Mouse (Mus musculus) liver, embryonic 13.5 days (tissue): ENCODE measurements around the gene Gm11009. TPM values are rescaled to one million over a fixed set of nuclear protein-coding genes. Genes with fewer than 3 reads are reported as not detected.
"Not testable (repeated sequence)": the region's sequence is repeated elsewhere in the genome, so short reads cannot be mapped to it uniquely, and the experiment has no call there.

Source experiments
- ATAC-seq: fragments of 200-750 bp; cut with Nextera tagmentation; 2 replicates; pipeline ENCODE4 v1.8.0; 2017; ENCODE audit warnings: low read depth, mild to moderate bottlenecking, moderate number of reproducible peaks, moderate library complexity
- DNase-seq: peaks from one replicate; pipeline ENCODE4 v3.0.0; 2022
- H3K27ac ChIP-seq: fragments of 300-500 bp; sonication (generic); 2 replicates; pipeline ENCODE4 v1.5.1; 2015; ENCODE audit warnings: moderate library complexity, mild to moderate bottlenecking, inconsistent platforms
- H3K27me3 ChIP-seq: fragments of 300-500 bp; sonication (generic); 2 replicates; pipeline ENCODE4 v1.6.1; 2015; ENCODE audit warnings: mild to moderate bottlenecking, inconsistent platforms
- H3K36me3 ChIP-seq: fragments of 300-500 bp; sonication (generic); 2 replicates; pipeline ENCODE4 v1.6.1; 2015; ENCODE audit warnings: mild to moderate bottlenecking, inconsistent platforms
- H3K4me1 ChIP-seq: fragments of 300-500 bp; sonication (generic); replicated peaks from 2 replicates; pipeline ENCODE4 v1.6.1; 2015; ENCODE audit warnings: inconsistent platforms
- H3K4me2 ChIP-seq: fragments of 300-500 bp; sonication (generic); 2 replicates; pipeline ENCODE4 v1.6.1; 2015; ENCODE audit warnings: inconsistent platforms, mild to moderate bottlenecking, moderate library complexity
- H3K4me3 ChIP-seq: fragments of 300-500 bp; sonication (generic); replicated peaks from 2 replicates; pipeline ENCODE4 v1.5.1; 2015; ENCODE audit warnings: mild to moderate bottlenecking, inconsistent platforms
- H3K9ac ChIP-seq: fragments of 300-500 bp; sonication (generic); 2 replicates; pipeline ENCODE4 v1.6.1; 2015; ENCODE audit warnings: mild to moderate bottlenecking, inconsistent platforms
- H3K9me3 ChIP-seq: fragments of 300-500 bp; sonication (generic); replicated peaks from 2 replicates; pipeline ENCODE4 v1.6.1; 2016; ENCODE audit warnings: inconsistent platforms
- WGBS: fragments of 180-500 bp; shearing (Covaris S2); methylation state at CpG from one replicate; pipeline ENCODE4 v1.1.7; 2015; ENCODE audit not compliant: insufficient replicate concordance; 5-methylcytosine and 5-hydroxymethylcytosine counted together
- polyA plus RNA-seq: library from polyadenylated mRNA; unstranded; fragments of >200 nt; fragmentation: Nextera tagmentation; extraction: Ambion mirVana; gene quantifications from 2 replicates; pipeline ENCODE4 v1.2.1, GENCODE M21; 2015

Gene Gm11009
- polyA plus RNA-seq = not detected in 2 replicates

- not testable (repeated sequence) for ATAC-seq, H3K27ac ChIP-seq, H3K36me3 ChIP-seq, H3K27me3 ChIP-seq, H3K9me3 ChIP-seq, H3K4me2 ChIP-seq, H3K4me3 ChIP-seq, H3K4me1 ChIP-seq, H3K9ac ChIP-seq, DNase-seq
- no CpG with 5 or more reads among the region's 2 CpGs for WGBS
These were observed at the start of gene Gm11009 for GRCm38 (mm10) chr2:176319394-176319793. Gene Gm11009, minus strand, starts transcription at chr2:176319494.

Other genes starting within 250 kb of the Gm11009 start
- gene Gm2004, start 169.7 kb downstream of the Gm11009 start, polyA plus RNA-seq = 0.24 and 0.59 TPM in 2 replicates
- 5.1 and 7.7 TPM in 2 replicates for gene 2210418O10Rik, start 92.9 kb downstream of the Gm11009 start, polyA plus RNA-seq
- gene Gm14435, start 104.1 kb upstream of the Gm11009 start, polyA plus RNA-seq = 3.9 and 5.3 TPM in 2 replicates
- gene Gm14434, start 167.3 kb upstream of the Gm11009 start, polyA plus RNA-seq = 0.65 and 4.7 TPM in 2 replicates
- gene Zfp967, start 201.6 kb upstream of the Gm11009 start, polyA plus RNA-seq = not detected in 2 replicates